Mouse (Mus musculus) CH12.LX (cell line): ENCODE measurements around the gene Esm1.

ENCODE experiments used
- CTCF ChIP-seq, 2 experiments: IDR thresholded peaks in 1 of 2; conservative IDR thresholded peaks in 1 of 2; 2 replicates each; pipeline ENCODE4 v1.5.1; 2011 to 2012; ENCODE audit warnings: low read depth in 2 of 2, low read length in 2 of 2, improper control_type of control experiment in 1 of 2, inconsistent platforms in 1 of 2, mild to moderate bottlenecking in 1 of 2, moderate library complexity in 1 of 2
- E2F4 ChIP-seq: IDR thresholded peaks from 2 replicates; pipeline ENCODE4 v1.6.1; 2011; ENCODE audit warnings: low read depth, low read length, improper control_type of control experiment; ENCODE audit not compliant: insufficient replicate concordance
- EP300 ChIP-seq: IDR thresholded peaks from 2 replicates; pipeline ENCODE4 v1.6.1; 2011; ENCODE audit warnings: low read length, improper control_type of control experiment
- GABPA ChIP-seq: IDR thresholded peaks from 2 replicates; pipeline ENCODE4 v1.6.1; 2012; ENCODE audit warnings: low read depth, low read length, improper control_type of control experiment, inconsistent platforms; ENCODE audit not compliant: insufficient replicate concordance
- JUN ChIP-seq: IDR thresholded peaks from 2 replicates; pipeline ENCODE4 v1.6.1; 2011; ENCODE audit warnings: low read depth, mild to moderate bottlenecking, low read length, improper control_type of control experiment, moderate library complexity; ENCODE audit not compliant: insufficient read depth
- JUND ChIP-seq: conservative IDR thresholded peaks from 2 replicates; pipeline ENCODE4 v1.6.1; 2011; ENCODE audit warnings: low read depth, low read length, improper control_type of control experiment
- MEF2A ChIP-seq: IDR thresholded peaks from 2 replicates; pipeline ENCODE4 v1.6.1; 2014; ENCODE audit warnings: low read depth, mild to moderate bottlenecking, inconsistent platforms, low read length, improper control_type of control experiment, borderline replicate concordance
- MYC ChIP-seq: IDR thresholded peaks from 2 replicates; pipeline ENCODE4 v1.6.1; 2011; ENCODE audit warnings: low read depth, mild to moderate bottlenecking, improper control_type of control experiment, low read length
- PAX5 ChIP-seq: IDR thresholded peaks from 2 replicates; pipeline ENCODE4 v1.6.1; 2012; ENCODE audit warnings: low read length, inconsistent platforms, mixed read lengths
- POLR2A ChIP-seq: IDR thresholded peaks from 2 replicates; pipeline ENCODE4 v1.6.1; 2011; ENCODE audit warnings: low read depth, mild to moderate bottlenecking, improper control_type of control experiment, low read length
- RCOR1 ChIP-seq: conservative IDR thresholded peaks from 2 replicates; pipeline ENCODE4 v1.6.1; 2012; ENCODE audit warnings: low read depth, mild to moderate bottlenecking, inconsistent platforms, low read length, improper control_type of control experiment
- ZC3H11A ChIP-seq: IDR thresholded peaks from 2 replicates; pipeline ENCODE4 v1.6.1; 2012; ENCODE audit warnings: low read depth, mild to moderate bottlenecking, inconsistent platforms, low read length, improper control_type of control experiment
- ZKSCAN1 ChIP-seq: IDR thresholded peaks from 2 replicates; pipeline ENCODE4 v1.6.1; 2012; ENCODE audit warnings: low read depth, inconsistent platforms, low read length, improper control_type of control experiment, borderline replicate concordance
- ZMIZ1 ChIP-seq: IDR thresholded peaks from 2 replicates; pipeline ENCODE4 v1.6.1; 2012; ENCODE audit warnings: low read depth, mild to moderate bottlenecking, inconsistent platforms, low read length, improper control_type of control experiment

GRCm38 (mm10) chr13:113174162-113174561 lies 35.3 kb upstream of the Esm1 start:
- no peak for TF ChIP-seq MYC
- TF ChIP-seq POLR2A = no peak
- TF ChIP-seq GABPA = no peak
- TF ChIP-seq RCOR1 = no peak
- TF ChIP-seq CTCF (conservative IDR thresholded peaks at IDR 0.05 in 1 of 2, IDR thresholded peaks at IDR 0.05 in 1 of 2; ENCODE audit: low read depth in 2 of 2, low read length in 2 of 2) = no peak
- TF ChIP-seq EP300 = no peak
- TF ChIP-seq MEF2A = no peak
- TF ChIP-seq ZMIZ1 = no peak
- TF ChIP-seq ZC3H11A = no peak
- TF ChIP-seq PAX5 = no peak
- no peak for TF ChIP-seq E2F4
- no peak for TF ChIP-seq JUN
- TF ChIP-seq ZKSCAN1 = no peak
- no peak for TF ChIP-seq JUND
